Mouse (Mus musculus) MN1 (cell line): ENCODE measurements at regions not wholly inside any gene's neighbourhood (a gene's known extent, or its start where the extent isn't known, plus 50 kb on each side); places are given as distances from the start of the nearest gene placed in this dataset.

ENCODE experiments used
- DNase-seq: peaks from one replicate; pipeline ENCODE4 v3.0.0-alpha.2; 2016; ENCODE audit warnings: low spot score

DNA sequence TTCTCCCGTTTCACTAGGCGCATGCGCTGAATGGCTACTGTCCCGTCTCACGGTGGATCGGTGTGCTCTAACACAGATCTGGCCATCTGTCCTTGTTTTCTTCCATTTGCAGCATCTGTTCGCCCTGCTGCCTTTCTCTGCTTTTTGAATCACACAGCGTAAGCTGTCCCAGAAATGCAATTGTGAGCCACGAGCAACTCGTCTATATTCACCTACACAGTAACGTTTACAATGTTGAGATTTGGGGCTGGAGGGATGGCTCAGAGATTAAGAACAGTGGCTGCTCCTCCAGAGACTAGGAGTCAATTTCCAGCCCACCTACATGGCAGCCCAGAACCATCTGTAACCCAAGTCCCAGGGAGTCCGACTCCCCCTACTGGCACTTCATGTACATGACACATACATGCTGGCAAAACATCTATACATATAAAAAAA, 72.2 kb upstream of the Cnot2 start:
- no peak for DNase-seq

GRCm38 (mm10) chr10:116649287-116649686, 68.0 kb upstream of the Cnot2 start:
- no peak for DNase-seq

DNA sequence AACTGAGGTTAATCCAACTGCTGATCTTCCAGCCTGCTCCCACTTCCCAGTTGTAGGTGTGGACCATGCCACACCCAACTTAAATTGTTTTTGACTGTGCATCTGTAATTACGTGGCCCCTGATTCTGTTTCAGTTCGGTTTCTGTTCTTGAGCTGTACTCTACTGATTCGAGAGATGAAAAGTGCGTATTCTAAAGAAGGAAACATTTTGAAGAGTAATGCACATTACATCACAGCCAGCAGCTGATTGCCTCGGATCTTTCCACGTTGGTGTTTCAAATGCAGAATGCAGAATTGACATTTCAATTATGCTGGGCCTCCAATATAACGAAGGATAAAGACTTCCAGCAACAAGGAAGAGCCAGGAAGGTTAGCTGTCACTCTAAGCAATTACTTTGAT, 64.7 kb upstream of the Cnot2 start:
- DNase-seq: no peak

DNA sequence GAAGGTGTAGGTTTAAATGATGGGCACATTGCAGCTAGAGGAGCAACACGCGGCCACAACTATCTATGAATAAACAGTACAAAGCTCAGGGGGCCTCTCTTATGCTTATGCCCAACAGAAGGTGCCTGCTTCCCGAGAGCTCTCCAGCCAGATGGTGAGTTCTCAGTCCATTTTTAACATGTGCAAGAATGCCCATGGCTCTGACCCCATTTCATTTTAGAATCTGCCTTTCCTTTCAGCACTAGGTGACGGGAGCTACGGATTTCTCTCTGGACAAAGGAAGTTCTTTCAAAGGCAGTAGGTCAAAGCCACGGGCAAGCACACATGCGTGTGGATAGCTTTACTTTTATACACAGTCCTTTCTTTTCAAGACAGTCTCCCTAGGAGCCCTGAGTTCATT, 64.3 kb upstream of the Cnot2 start:
- DNase-seq: no peak

DNA sequence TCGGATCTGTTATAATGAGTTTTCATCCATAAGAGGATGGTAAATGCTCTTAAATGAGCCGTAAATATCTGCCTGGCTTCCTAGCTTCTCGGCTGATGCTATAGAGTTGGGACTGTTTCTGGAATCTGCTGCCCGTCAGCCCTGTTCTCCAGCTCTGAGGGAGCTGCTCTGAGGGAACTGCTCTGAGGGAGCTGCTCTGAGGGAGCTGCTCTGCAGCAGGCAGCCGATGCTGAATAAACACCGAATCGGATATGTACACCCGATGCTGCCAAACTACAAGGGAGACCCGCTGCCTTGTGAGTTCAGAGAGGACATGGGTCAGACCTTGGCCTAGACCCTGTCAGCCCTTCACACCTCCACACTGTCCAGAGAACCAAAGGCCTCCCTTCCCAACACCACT, 63.8 kb upstream of the Cnot2 start:
- DNase-seq: no peak
